Mouse (Mus musculus): ENCODE data around the gene Tmem189. TPM values are rescaled to one million over a fixed set of nuclear protein-coding genes. Genes with fewer than 3 reads are reported as not detected.
"Not testable (repeated sequence)": the region's sequence is repeated elsewhere in the genome, so short reads cannot be mapped to it uniquely, and the experiment has no call there.

Gene Tmem189
- polyA plus RNA-seq, 1 experiment from 2014 or later = 35.1 TPM

GRCm38 (mm10) chr2:167656629-167657478 lies 32.8 kb downstream of the Tmem189 start:
- 82% methylated on average over 16 of the region's 16 CpGs for WGBS
- Histone ChIP-seq H3K4me1 (replicated peaks) (peaks cover 37% of the 10 kb centered on the region), H3K4me2 (replicated peaks) (no peak overlapping the region), H3K27me3 (replicated peaks) (no peaks in the 10 kb centered on the region), H3K9me3 (no peaks in the 10 kb centered on the region), H3K27ac (no peak overlapping the region), H3K36me3 (0 out of 2 replicates have a peak, but pooled peaks cover 3% of the 10 kb centered on the region), H3K4me3 (replicated peaks) (no peak overlapping the region), H3K9ac (no peak overlapping the region)
- no peak for ATAC-seq

- Histone ChIP-seq H3K4me1 (replicated peaks) (peaks cover 29% of the 10 kb centered on the region), H3K27ac (no peak overlapping the region), H3K36me3 (0 out of 2 replicates have a peak, but pooled peaks cover 3% of the 10 kb centered on the region), H3K9me3 (no peaks in the 10 kb centered on the region), H3K9ac (no peak overlapping the region), H3K4me3 (replicated peaks) (no peak overlapping the region), H3K4me2 (replicated peaks) (no peak overlapping the region), H3K27me3 (replicated peaks) (no peaks in the 10 kb centered on the region; the same call in 1 of the 2 replicates)
- 86% methylated on average over 10 of the region's 10 CpGs for WGBS
- ATAC-seq = no peak
Measured at GRCm38 (mm10) chr2:167654911-167655600, 34.6 kb downstream of the Tmem189 start.

GRCm38 (mm10) chr2:167652694-167653093 lies 36.9 kb downstream of the Tmem189 start:
- Histone ChIP-seq H3K27ac (no peak overlapping the region), H3K4me2 (replicated peaks) (no peak overlapping the region), H3K4me3 (replicated peaks) (no peak overlapping the region), H3K9ac (no peak overlapping the region), H3K36me3 (0 out of 2 replicates have a peak, but pooled peaks cover 5% of the 10 kb centered on the region), H3K4me1 (replicated peaks) (peaks cover 8% of the 10 kb centered on the region; the same call in 1 of the 2 replicates), H3K27me3 (replicated peaks) (no peaks in the 10 kb centered on the region; the same call in 1 of the 2 replicates), H3K9me3 (no peaks in the 10 kb centered on the region)
- 65% methylated on average over 7 of the region's 7 CpGs for WGBS
- peak; percentile 70 for ATAC-seq

GRCm38 (mm10) chr2:167651622-167652021 lies 38.0 kb downstream of the Tmem189 start:
- Histone ChIP-seq H3K4me3 (replicated peaks) (no peak overlapping the region), H3K36me3 (0 out of 2 replicates have a peak, but pooled peaks cover 4% of the 10 kb centered on the region), H3K4me1 (replicated peaks) (peaks cover 5% of the 10 kb centered on the region; the same call in 1 of the 2 replicates), H3K27ac (no peak overlapping the region), H3K27me3 (replicated peaks) (no peaks in the 10 kb centered on the region; the same call in 1 of the 2 replicates), H3K4me2 (replicated peaks) (no peak overlapping the region), H3K9ac (no peak overlapping the region), H3K9me3 (no peaks in the 10 kb centered on the region)
- 89% methylated on average over 9 of the region's 9 CpGs for WGBS
- no peak for ATAC-seq

GRCm38 (mm10) chr2:167649290-167650032 lies 40.2 kb downstream of the Tmem189 start:
- 84% methylated on average over 12 of the region's 12 CpGs for WGBS
- H3K36me3 ChIP-seq = peaks cover 9% of the 10 kb centered on the region
- ATAC-seq = no peak
- H3K4me1 ChIP-seq (replicated peaks) = peaks cover 5% of the 10 kb centered on the region; the same call in 1 of the 2 replicates
- H3K4me3 ChIP-seq (replicated peaks) = no peak overlapping the region
- no peak overlapping the region for H3K4me2 ChIP-seq (replicated peaks)
- H3K27ac ChIP-seq = no peak overlapping the region
- no peaks in the 10 kb centered on the region; the same call in 1 of the 2 replicates for H3K27me3 ChIP-seq (replicated peaks)
- no peak overlapping the region for H3K9ac ChIP-seq
- H3K9me3 ChIP-seq = no peaks in the 10 kb centered on the region

- H3K4me1 ChIP-seq (replicated peaks) = no peaks in the 10 kb centered on the region
- no peak overlapping the region for H3K27ac ChIP-seq
- H3K9me3 ChIP-seq = no peaks in the 10 kb centered on the region
- no peak overlapping the region for H3K4me2 ChIP-seq (replicated peaks)
- WGBS = 64% methylated on average over 4 of the region's 4 CpGs
- H3K27me3 ChIP-seq (replicated peaks) = no peaks in the 10 kb centered on the region; the same call in 1 of the 2 replicates
- H3K9ac ChIP-seq = no peak overlapping the region
- peaks cover 14% of the 10 kb centered on the region for H3K36me3 ChIP-seq
- H3K4me3 ChIP-seq (replicated peaks) = no peak overlapping the region
- 0 out of 2 replicates have a peak, but pooled peaks have one; percentile 21 for ATAC-seq
Measured at GRCm38 (mm10) chr2:167646411-167646810, 43.2 kb downstream of the Tmem189 start.

- not testable (repeated sequence) for H3K4me3 ChIP-seq (replicated peaks); ATAC-seq; H3K9me3 ChIP-seq; H3K4me2 ChIP-seq (replicated peaks); H3K9ac ChIP-seq; H3K27ac ChIP-seq; H3K27me3 ChIP-seq (replicated peaks); H3K4me1 ChIP-seq (replicated peaks)
- WGBS = 78% methylated on average over 13 of the region's 13 CpGs
- H3K36me3 ChIP-seq = peaks cover 10% of the 10 kb centered on the region
Measured at GRCm38 (mm10) chr2:167643356-167644052, 46.1 kb downstream of the Tmem189 start.

GRCm38 (mm10) chr2:167642164-167642563 lies 47.5 kb downstream of the Tmem189 start:
- Histone ChIP-seq H3K9me3 (no peaks in the 10 kb centered on the region), H3K4me1 (replicated peaks) (no peaks in the 10 kb centered on the region), H3K4me3 (replicated peaks) (no peak overlapping the region), H3K9ac (no peak overlapping the region), H3K27ac (no peak overlapping the region), H3K27me3 (replicated peaks) (no peaks in the 10 kb centered on the region), H3K4me2 (replicated peaks) (no peak overlapping the region), H3K36me3 (peaks cover 10% of the 10 kb centered on the region)
- WGBS = 92% methylated on average over 6 of the region's 6 CpGs
- no peak for ATAC-seq

- H3K36me3 ChIP-seq = peaks cover 10% of the 10 kb centered on the region
- H3K27ac ChIP-seq = no peak overlapping the region
- H3K9ac ChIP-seq = no peak overlapping the region
- no peaks in the 10 kb centered on the region for H3K9me3 ChIP-seq
- H3K4me1 ChIP-seq (replicated peaks) = no peaks in the 10 kb centered on the region
- H3K27me3 ChIP-seq (replicated peaks) = no peaks in the 10 kb centered on the region
- H3K4me2 ChIP-seq (replicated peaks) = no peak overlapping the region
- 49% methylated on average over 8 of the region's 8 CpGs for WGBS
- H3K4me3 ChIP-seq (replicated peaks) = no peak overlapping the region
- ATAC-seq = peak; percentile 66; the same call in 1 of the 2 replicates
Measured at GRCm38 (mm10) chr2:167641337-167641736, 48.3 kb downstream of the Tmem189 start.

- Histone ChIP-seq H3K36me3 (peaks cover 9% of the 10 kb centered on the region), H3K9me3 (no peaks in the 10 kb centered on the region), H3K27me3 (replicated peaks) (no peaks in the 10 kb centered on the region), H3K27ac (no peak overlapping the region), H3K4me2 (replicated peaks) (no peak overlapping the region), H3K4me1 (replicated peaks) (no peaks in the 10 kb centered on the region), H3K4me3 (replicated peaks) (no peak overlapping the region), H3K9ac (no peak overlapping the region)
- no peak for ATAC-seq
- 78% methylated on average over 3 of the region's 3 CpGs for WGBS
Measured at GRCm38 (mm10) chr2:167640279-167640678, 49.3 kb downstream of the Tmem189 start.

GRCm38 (mm10) chr2:167634865-167635512 lies 54.6 kb downstream of the Tmem189 start:
- no peaks in the 10 kb centered on the region for H3K9me3 ChIP-seq
- H3K4me1 ChIP-seq (replicated peaks) = peaks cover 27% of the 10 kb centered on the region
- no peak for ATAC-seq
- no peak overlapping the region for H3K27ac ChIP-seq
- H3K4me3 ChIP-seq (replicated peaks) = peak overlapping the region; percentile 25; the same call in 1 of the 2 replicates
- WGBS = 81% methylated on average over 7 of the region's 7 CpGs
- no peaks in the 10 kb centered on the region for H3K27me3 ChIP-seq (replicated peaks)
- H3K4me2 ChIP-seq (replicated peaks) = peak overlapping the region; percentile 75
- no peaks in the 10 kb centered on the region for H3K36me3 ChIP-seq
- H3K9ac ChIP-seq = no peak overlapping the region

All from intestine, embryonic 15.5 days (tissue).